Mouse (Mus musculus) heart, embryonic 14.5 days (tissue): ENCODE results near the gene Gng3. TPM values are rescaled to one million over a fixed set of nuclear protein-coding genes. Genes with fewer than 3 reads are reported as not detected.
A peak's percentile ranks its signal among the peaks of the same experiment; 100 is the strongest.
"Not testable (repeated sequence)": the region's sequence is repeated elsewhere in the genome, so short reads cannot be mapped to it uniquely, and the experiment has no call there.

ENCODE experiments used
- ATAC-seq: fragments of 200-750 bp; cut with Nextera tagmentation; 2 replicates; pipeline ENCODE4 v1.8.0; 2017; ENCODE audit warnings: low read depth, moderate TSS enrichment; ENCODE audit not compliant: insufficient number of reproducible peaks, insufficient read depth, low FRiP score
- H3K27ac ChIP-seq, 2 experiments: fragments of 200-500 bp in 1 of 2; fragments of 300-500 bp in 1 of 2; sonication (generic) in 1 of 2; replicated peaks in 1 of 2; 2 replicates each; pipeline ENCODE4 v1.5.1; 2012 to 2014; ENCODE audit warnings: low read depth in 2 of 2, low read length in 2 of 2, control low read depth in 1 of 2, mild to moderate bottlenecking in 1 of 2, mixed read lengths in 1 of 2; ENCODE audit not compliant: control insufficient read depth in 1 of 2, insufficient read depth in 1 of 2
- H3K27me3 ChIP-seq: fragments of 300-500 bp; sonication (generic); 2 replicates; pipeline ENCODE4 v1.6.1; 2014; ENCODE audit warnings: mild to moderate bottlenecking, low read length, control low read depth; ENCODE audit not compliant: control insufficient read depth, insufficient read depth
- H3K36me3 ChIP-seq: fragments of 300-500 bp; sonication (generic); 2 replicates; pipeline ENCODE4 v1.6.1; 2014; ENCODE audit warnings: mild to moderate bottlenecking, control low read depth, low read length, mixed read lengths; ENCODE audit not compliant: control insufficient read depth, insufficient read depth
- H3K4me1 ChIP-seq, 2 experiments: fragments of 200-500 bp in 1 of 2; fragments of 300-500 bp in 1 of 2; sonication (generic) in 1 of 2; 2 replicates each; pipeline ENCODE4 v1.6.1; 2012 to 2014; ENCODE audit warnings: low read length in 2 of 2, control low read depth in 1 of 2, mixed read lengths in 1 of 2; ENCODE audit not compliant: control insufficient read depth in 2 of 2, insufficient read depth in 2 of 2
- H3K4me2 ChIP-seq: fragments of 300-500 bp; sonication (generic); 2 replicates; pipeline ENCODE4 v1.6.1; 2014; ENCODE audit warnings: mild to moderate bottlenecking, low read length
- H3K4me3 ChIP-seq, 2 experiments: fragments of 200-500 bp in 1 of 2; fragments of 300-500 bp in 1 of 2; sonication (generic) in 1 of 2; 2 replicates each; pipeline ENCODE4 v1.5.1; 2012 to 2014; ENCODE audit warnings: low read length in 2 of 2, mild to moderate bottlenecking in 2 of 2, control low read depth in 1 of 2, low read depth in 1 of 2, moderate library complexity in 1 of 2; ENCODE audit not compliant: control insufficient read depth in 1 of 2, insufficient read depth in 1 of 2
- H3K9ac ChIP-seq: fragments of 300-500 bp; sonication (generic); 2 replicates; pipeline ENCODE4 v1.6.1; 2014; ENCODE audit warnings: mild to moderate bottlenecking, low read length
- H3K9me3 ChIP-seq: fragments of 300-500 bp; sonication (generic); 2 replicates; pipeline ENCODE4 v1.6.1; 2016; ENCODE audit warnings: low read length, control low read depth; ENCODE audit not compliant: control insufficient read depth
- WGBS: fragments of 180-500 bp; shearing (Covaris S2); extraction: QIAGEN DNeasy Blood & Tissue Kit; methylation state at CpG from one replicate; pipeline ENCODE4 v1.1.7; 2014; 5-methylcytosine and 5-hydroxymethylcytosine counted together
- polyA plus RNA-seq: library from polyadenylated mRNA; unstranded; fragments of >200 nt; fragmentation: Nextera tagmentation; extraction: Ambion mirVana; gene quantifications from 2 replicates; pipeline ENCODE4 v1.2.1, GENCODE M21; 2014

Gng3 gene
- polyA plus RNA-seq, 1 experiment from 2014 or later = 2.3 TPM

DNA sequence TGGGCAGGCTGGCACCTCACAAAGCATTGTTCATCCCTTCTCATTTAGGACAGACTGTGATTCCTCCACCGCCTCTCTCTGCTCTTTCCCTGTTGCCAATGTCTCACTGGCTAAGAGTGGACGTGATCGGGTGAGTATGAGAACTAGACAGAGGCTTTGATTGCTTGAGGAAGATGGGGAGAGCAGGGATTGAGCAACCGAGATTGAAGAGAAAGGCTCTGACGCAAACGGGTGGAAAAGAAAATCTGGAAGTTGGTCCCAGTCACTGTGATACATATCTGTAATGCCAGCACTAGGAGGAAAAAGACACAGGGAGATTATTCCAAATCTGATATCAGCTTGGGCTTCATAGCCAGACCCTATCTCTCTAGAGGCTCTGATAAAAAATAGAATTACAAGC, 4.0 kb upstream of the Gng3 start:
- no peaks in the 10 kb centered on the region for H3K27me3 ChIP-seq
- 89% methylated on average over 6 of the region's 6 CpGs for WGBS
- H3K36me3 ChIP-seq = peaks cover 48% of the 10 kb centered on the region
- H3K9ac ChIP-seq = no peak overlapping the region; the same call in 1 of the 2 replicates
- no peak overlapping the region for H3K4me2 ChIP-seq
- H3K27ac ChIP-seq = no peak overlapping the region
- no peak for ATAC-seq
- no peak overlapping the region for H3K4me3 ChIP-seq
- H3K9me3 ChIP-seq = no peaks in the 10 kb centered on the region
- peaks cover 20 to 27% of the 10 kb centered on the region in 2 experiments for H3K4me1 ChIP-seq

DNA sequence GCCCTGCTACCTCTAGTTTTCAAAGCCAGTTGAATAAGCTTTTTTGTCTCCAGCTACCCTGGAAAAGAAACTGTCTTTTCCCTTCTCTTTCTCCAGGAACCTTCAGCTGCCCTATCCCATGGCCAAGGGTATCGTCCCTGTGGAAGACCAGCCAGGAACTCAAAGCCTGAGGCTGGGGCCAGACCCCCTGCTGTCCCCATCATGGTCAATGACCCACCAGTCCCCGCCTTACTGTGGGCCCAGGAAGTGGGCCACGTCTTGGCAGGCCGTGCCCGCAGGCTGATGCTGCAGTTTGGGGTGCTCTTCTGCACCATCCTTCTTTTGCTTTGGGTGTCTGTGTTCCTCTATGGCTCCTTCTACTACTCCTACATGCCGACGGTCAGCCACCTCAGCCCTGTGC, 2.0 kb upstream of the Gng3 start:
- Histone ChIP-seq H3K27me3 (no peaks in the 10 kb centered on the region), H3K4me2 (peak overlapping the region; percentile 83), H3K9ac (peak overlapping the region; percentile 77), H3K36me3 (peaks cover 31% of the 10 kb centered on the region), H3K4me3 (peak overlapping the region; percentile 51 to 53; a peak in 3 of 4 replicates), H3K4me1 (peaks cover 20 to 30% of the 10 kb centered on the region in 2 experiments), H3K27ac (no peak overlapping the region), H3K9me3 (no peaks in the 10 kb centered on the region)
- no peak for ATAC-seq
- 88% methylated on average over 7 of the region's 7 CpGs for WGBS

DNA sequence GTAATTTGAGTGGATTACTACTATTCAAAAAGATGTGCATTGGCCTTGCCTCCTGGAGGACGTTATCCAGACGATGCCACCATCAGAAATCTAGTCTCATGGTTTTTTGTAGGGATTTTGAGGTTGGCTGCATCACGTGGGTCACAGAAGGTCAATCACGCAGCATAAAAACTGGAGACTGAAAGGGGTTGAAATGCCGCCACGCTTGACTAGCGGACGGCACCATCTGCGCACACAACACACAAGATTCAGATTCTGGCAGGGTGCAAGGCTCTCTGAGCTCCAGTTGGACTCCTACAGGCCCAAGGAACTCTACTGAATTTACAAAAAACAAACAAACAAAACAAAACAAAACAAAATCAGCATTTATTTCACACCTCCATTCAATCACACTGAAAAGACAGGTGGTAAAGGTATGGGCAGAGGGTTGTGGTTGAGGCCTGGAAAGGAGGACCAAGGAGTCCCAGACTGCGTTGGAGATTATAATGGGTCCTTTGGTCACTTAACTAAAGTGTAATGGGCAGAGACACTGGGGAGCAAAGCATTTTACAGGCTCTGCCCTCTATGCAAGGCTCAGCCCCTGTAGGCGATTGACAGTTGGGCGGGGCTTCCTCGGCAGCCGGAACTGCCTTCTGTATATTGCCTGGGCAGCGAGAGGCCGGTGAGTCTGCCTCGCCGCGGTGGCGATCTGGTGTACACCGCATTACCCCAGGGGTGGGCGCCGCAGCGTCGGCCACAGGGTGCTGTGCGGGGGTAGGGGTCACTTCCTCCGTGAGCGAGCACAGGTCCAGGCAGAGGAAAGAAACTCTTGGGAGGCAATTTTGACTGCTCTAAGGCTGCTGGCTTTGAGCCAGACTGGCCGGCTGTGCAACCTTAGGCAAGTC, 1.2 kb upstream of the Gng3 start:
- WGBS = 25% methylated on average over 29 of the region's 29 CpGs
- Histone ChIP-seq H3K9ac (peak overlapping the region; percentile 77), H3K9me3 (no peaks in the 10 kb centered on the region), H3K4me1 (peaks cover 20 to 30% of the 10 kb centered on the region in 2 experiments), H3K4me3 (peak overlapping the region; percentile 51 to 53), H3K4me2 (peak overlapping the region; percentile 83), H3K27me3 (no peaks in the 10 kb centered on the region), H3K36me3 (peaks cover 31% of the 10 kb centered on the region), H3K27ac (no peak overlapping the region)
- peak; percentile 42; the same call in 1 of the 2 replicates for ATAC-seq

DNA sequence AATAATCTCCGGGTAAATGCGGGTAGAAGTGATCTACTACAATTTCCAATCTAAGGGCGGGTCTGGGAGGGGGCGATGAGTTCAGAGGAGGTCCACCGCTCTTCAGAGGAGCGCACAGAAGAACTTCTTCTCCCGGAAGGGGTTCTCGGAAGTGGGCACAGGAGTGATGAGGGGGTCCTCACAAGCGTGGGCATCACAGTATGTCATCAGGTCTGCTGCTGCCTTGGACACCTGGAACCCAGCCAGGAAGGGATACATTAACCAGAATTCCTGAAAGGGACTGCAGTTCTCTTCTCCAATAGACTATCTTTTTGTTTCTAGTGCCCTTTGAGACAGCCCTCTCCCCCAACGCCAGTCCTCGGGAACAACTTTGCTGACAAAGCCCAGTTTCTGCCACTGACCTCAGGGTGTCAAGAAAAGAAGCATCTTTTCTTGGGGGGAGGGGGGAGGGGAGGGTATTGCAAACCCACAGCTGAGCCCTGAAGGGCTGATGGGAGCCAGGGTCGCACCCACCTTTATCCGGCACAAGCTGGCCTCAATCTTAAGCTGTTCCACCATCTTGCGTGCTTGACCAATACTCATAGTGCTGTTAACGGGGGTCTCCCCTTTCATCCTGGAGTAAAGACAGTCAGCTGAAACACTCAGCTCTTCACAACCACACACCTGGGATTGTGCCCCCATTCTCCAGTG, 808 bp downstream of the Gng3 start:
- Histone ChIP-seq H3K27me3 (no peaks in the 10 kb centered on the region), H3K27ac (peak overlapping the region; percentile 92 to 93), H3K9me3 (no peaks in the 10 kb centered on the region), H3K9ac (peak overlapping the region; percentile 79), H3K36me3 (peaks cover 44% of the 10 kb centered on the region), H3K4me1 (peaks cover 20 to 30% of the 10 kb centered on the region in 2 experiments), H3K4me3 (peak overlapping the region; percentile 50 to 63), H3K4me2 (peak overlapping the region; percentile 82)
- WGBS = 18% methylated on average over 15 of the region's 15 CpGs
- no peak for ATAC-seq

DNA sequence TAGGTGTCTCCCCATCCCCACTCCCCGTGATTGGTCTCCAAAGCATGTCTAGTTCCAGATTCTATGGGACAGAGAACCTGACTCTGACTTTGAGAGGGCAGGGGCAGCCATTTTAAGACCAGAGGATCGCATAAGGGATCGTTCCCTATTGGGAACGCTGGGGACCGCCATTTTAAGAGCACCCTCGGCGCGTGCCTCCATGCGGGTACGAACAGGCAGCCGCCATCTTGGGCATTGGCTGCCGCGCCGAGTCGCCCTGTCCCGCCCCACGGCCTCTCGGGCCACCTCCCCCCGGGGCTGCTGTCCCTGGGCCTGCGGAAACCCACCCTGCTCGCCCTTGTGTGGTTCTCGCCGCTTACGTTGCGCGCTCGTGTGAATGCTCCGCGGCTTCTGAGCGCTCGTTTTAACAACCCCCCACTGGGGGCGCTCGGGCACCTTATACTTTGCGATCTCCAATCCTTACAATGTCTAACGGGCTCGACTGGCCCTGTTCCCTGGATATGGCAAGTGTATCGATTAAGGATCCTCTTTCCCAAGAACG, 1.7 kb downstream of the Gng3 start, which contains the start of gene Bscl2:
TSS of gene Bscl2 (plus strand) at position 217 of the 541 bp plus-strand sequence.
- ATAC-seq = peak; percentile 61
- no peaks in the 10 kb centered on the region for H3K27me3 ChIP-seq
- H3K9me3 ChIP-seq = no peaks in the 10 kb centered on the region
- H3K36me3 ChIP-seq = peaks cover 44% of the 10 kb centered on the region
- peak within 1 kb of the TSS; percentile 92 to 93 for H3K27ac ChIP-seq
- WGBS = 1% methylated on average over 38 of the region's 38 CpGs
- H3K4me2 ChIP-seq = peak within 1 kb of the TSS; percentile 82
- H3K4me3 ChIP-seq = peak within 1 kb of the TSS; percentile 50 to 63
- H3K4me1 ChIP-seq = peaks cover 20 to 30% of the 10 kb centered on the region in 2 experiments
- H3K9ac ChIP-seq = peak within 1 kb of the TSS; percentile 79

DNA sequence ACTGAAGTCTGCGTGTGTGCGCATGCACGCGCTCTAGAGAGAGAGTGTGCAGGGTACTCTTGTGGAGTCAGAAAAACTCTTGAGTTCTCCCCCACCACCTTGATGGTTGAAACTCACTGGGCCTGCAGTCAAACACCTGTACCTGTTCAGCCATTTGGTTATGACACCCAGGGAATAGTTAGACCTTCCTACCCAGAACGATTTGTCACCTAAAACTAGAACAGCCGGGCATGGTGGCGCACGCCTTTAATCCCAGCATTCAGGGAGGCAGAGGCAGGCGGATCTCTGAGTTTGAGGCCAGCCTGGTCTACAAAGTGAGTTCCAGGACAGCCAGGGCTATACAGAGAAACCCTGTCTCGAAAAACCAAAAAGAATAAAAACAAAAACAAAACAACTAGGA, 2.7 kb downstream of the Gng3 start:
- WGBS = 97% methylated on average over 10 of the region's 10 CpGs
- ATAC-seq = not testable (repeated sequence)

DNA sequence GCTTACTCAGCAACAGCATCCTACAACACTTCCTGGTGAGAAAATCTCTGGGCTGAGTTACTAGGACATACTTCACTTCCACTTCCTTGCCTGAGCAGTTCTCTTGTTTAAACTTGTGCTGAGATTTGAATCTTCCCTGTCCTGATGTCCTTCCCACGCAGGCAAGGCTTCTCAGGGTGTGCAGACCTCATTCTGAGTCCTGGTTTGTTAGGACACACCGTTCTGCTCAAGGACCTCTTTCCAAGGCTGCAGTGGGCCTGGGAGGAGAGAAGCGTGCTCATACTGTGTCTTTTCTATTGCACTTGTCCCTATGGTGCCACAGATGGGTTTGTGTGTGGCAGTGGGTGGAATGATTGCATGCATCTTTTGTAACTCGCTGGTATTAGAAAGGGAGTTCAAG, 6.0 kb downstream of the Gng3 start:
- no peaks in the 10 kb centered on the region for H3K27me3 ChIP-seq
- ATAC-seq = no peak
- H3K36me3 ChIP-seq = peaks cover 82% of the 10 kb centered on the region
- no peak overlapping the region for H3K9ac ChIP-seq
- WGBS = 84% methylated on average over 4 of the region's 4 CpGs
- H3K4me3 ChIP-seq = no peak overlapping the region
- peaks cover under 1 to 2% of the 10 kb centered on the region in 2 experiments; a peak in 2 of 4 replicates for H3K4me1 ChIP-seq
- no peak overlapping the region for H3K4me2 ChIP-seq
- no peaks in the 10 kb centered on the region for H3K9me3 ChIP-seq
- H3K27ac ChIP-seq = no peak overlapping the region

More for the DNA sequence above, 2.7 kb downstream of the Gng3 start:
- not testable (repeated sequence) for H3K27me3 ChIP-seq, H3K4me2 ChIP-seq, H3K9ac ChIP-seq, H3K4me3 ChIP-seq, H3K9me3 ChIP-seq, H3K27ac ChIP-seq
- Histone ChIP-seq H3K4me1 (peaks cover 20 to 30% of the 10 kb centered on the region in 2 experiments), H3K36me3 (peaks cover 48% of the 10 kb centered on the region)
